Mouse (Mus musculus) lung, postnatal 4 days (tissue): Measurements from ENCODE around the gene Kansl2.

Experiments used
- DNase-seq, 2 experiments: peaks; one replicate each; pipeline ENCODE4 v3.0.0; 2021

Gene Kansl2

DNA sequence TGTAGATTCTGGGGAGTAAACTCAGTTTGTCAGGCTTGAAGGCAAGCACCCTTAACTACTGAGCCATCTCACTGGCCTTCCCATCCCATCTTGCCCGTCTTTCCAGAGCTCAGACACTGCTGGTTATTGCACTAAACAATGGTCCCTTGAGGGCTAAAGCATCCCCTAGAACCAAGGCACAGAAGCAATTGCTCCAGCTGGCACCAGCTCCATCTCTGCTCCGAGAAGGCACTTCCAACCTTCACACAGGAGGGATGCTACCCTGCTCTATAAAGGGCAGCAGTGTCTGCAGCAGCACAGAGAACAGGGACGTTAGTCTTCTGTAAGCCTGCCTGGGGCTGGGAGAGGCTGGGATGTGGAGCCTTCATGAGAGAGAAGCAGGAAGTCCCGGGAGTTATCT, 42.0 kb downstream of the Kansl2 start, which contains the start of gene Olfr279:
Olfr279 (plus strand) TSS at position 301 of the 400 bp plus-strand sequence.
- no peak for DNase-seq

DNA sequence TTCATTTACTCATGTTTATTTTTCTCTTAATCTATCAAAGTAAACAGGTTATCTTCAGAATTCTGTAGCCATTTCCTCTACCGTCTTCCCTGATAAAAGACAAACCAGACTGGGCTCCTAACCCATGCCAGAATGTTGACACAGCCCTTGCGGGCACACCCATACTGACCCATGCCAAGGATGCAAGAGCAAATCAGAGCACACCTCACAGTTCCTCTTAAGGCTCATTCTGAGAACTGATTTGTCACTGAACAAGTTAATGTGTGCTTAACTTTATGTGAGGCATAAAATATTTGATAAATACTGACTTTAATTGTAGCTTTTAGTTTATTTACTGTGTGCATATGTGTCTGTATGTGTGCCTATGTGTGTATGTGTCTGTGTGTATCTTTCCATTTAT, 42.7 kb downstream of the Kansl2 start:
- DNase-seq = peak in 1 of 2 experiments; percentile 40

DNA sequence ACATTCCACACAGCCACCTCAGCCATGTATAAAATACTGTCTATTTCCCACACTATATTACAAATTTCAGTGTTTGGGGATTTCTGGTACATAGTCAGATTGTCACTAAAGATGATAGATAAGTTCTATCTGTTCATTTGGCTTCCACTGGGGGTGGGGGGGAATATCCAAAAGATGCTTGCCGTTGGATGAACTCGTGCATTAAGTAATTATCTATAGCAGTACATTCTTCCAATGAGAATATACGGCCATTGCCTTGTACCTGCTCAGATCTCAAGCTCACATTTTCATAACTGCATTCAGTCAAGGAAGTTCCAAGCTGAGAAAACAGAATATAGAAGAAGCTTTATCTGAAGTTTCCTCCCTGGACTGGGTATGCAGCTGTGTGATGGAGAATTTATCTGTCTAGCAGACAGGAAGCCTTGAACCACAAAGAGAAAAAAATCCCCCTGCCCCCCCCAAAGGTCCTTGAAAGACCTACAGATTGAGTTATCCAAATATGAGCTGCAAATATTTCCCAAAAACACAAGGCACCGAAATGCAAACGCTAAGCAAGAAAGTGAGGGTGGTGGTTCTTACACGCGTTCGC, 47.5 kb downstream of the Kansl2 start:
- DNase-seq = no peak

DNA sequence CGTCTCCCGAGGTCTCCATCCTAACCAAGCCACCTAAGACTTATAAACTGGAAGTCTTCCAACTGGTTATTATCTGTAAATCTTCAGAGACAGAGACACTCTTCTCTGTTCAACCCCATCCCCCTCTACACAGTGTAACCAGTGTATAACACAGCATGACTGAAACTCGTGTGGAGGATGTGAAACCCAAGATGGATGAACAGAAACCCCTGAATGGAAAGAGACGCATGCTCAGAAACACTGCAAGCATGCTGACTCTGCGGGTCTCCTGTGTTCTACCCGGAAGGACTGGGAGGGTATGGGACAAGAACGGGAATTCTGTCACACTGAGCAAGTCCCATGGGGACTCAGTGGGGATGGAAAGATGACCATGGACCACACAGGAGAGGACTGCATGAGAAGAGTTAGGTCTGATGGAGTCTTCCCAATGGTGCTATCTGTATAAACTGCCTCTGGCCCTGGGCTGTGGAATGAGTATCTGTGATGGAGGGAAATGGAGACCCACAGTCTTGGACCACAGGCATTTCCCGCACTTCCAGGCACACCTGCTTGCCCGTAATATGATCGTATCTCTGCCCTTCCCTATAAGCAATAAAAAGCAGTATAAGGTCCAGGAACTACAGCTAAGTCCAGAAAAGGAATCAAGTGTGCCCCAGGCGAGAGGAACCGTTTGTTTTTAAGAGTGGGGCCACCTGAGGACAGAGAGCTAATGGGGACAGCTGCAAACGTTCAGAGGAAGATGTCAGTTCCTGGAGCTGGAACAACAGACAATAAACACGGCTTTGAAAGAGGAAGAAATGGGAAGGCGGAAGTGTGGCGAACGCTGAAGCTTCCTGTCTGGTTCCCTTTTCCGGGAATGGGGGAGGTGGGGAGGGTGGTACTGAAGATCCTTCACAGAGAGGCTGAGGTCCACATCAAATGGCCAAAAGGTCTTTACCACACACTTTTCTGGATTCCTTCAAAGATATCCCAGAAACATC, 49.9 kb downstream of the Kansl2 start:
- DNase-seq = peak; percentile 56 to 59

- DNase-seq = peak; percentile 23 to 59
These were observed 51.4 kb downstream of the Kansl2 start, which contains the start of gene Lalba for GRCm38 (mm10) chr15:98482701-98483100. Lalba (minus strand) TSS chr15:98482721.

DNA sequence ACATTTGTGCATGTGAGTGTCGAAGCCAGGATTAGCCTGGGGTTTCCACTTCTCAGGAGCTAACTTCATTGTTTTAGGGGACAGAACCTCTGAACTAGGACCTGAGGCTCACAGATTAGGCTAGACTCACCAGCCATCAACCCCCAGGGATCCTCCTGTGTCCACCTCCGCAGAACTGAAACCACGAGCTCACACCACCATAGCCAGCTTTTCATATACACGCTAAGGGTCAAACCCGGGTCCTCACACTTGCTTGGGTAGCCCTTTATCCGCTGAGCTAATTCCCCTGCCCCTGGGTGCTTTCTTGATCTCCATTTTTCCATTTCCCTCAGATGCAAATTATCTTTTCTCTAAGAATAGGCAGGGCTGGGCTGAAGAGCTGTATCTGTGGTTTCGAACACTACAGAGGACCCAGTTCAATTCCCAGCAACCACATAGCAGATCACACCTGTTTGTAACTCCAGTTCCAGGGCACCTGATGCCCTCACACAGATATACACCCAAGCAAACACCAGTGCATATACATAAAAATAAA, 54.4 kb downstream of the Kansl2 start:
- DNase-seq = no peak

DNA sequence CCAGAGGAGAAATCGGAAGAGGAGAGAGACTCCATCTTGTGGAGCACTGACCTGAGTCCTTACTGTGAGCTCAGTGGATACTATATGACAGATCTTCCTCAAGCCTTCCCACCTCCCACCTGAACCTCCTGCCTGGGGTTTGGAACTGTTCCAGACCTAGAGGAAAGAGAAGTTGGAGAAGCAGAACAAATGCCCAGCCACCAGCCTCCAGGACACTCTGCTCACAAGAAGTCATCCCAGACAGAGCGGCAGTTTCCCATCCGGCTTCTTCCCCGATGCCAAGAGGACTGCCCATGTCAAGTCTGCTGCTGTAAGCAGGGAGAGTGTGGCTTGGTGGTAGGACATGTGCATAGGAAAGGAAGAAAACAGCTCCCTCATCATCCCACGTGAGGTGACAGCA, 57.8 kb downstream of the Kansl2 start:
- DNase-seq = no peak

- peak in 1 of 2 experiments; percentile 64 for DNase-seq
These were observed 58.7 kb downstream of the Kansl2 start for GRCm38 (mm10) chr15:98475382-98475781.

DNA sequence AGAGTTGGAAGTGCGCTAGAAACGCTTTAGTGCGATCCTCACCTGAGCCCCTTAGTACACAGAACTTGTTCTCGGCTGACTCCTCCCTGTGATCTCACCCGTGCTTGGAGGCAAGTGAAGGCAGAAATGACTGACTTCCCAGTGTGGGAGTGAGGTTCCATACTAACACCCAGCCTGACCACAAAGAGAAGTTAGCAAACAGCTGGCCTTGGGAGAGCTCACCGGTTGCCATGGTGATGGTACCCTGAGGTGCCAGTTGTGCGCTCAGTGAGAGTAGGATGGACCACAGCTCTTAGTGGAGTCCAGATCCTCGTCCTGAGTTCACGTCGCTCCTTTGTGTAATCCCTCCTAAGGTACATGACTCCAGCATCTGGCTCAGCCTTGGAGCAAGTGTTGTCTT, 59.1 kb downstream of the Kansl2 start:
- DNase-seq = no peak

- no peak for DNase-seq
These were observed 62.5 kb downstream of the Kansl2 start for GRCm38 (mm10) chr15:98471539-98471938.

DNA sequence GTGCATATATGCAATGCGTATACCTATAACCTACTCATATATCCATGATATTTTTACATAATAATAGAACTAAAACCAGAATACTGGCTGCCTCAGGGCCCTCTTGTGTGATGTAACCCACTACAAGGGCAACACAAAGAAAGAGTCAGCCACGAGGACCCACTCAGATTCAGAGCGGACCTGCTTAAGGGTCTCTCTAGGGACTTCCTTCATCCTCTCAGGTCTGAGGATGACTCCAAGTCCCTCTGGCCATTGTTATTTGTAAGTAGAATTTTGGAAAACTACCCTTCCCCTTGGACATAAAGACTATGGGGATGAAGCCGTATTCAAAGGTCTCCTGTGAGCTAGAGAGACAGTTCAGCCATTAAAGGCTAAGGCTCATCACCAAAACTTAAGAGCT, 64.5 kb downstream of the Kansl2 start, which contains the start of gene OR5BS1P:
OR5BS1P (plus strand) TSS at position 301 of the 400 bp plus-strand sequence.
- DNase-seq = no peak
